Mouse (Mus musculus): ENCODE data around the gene Fli1. TPM values are rescaled to one million over a fixed set of nuclear protein-coding genes. Genes with fewer than 3 reads are reported as not detected.

The Fli1 gene
- polyA plus RNA-seq, 1 experiment: not detected

DNA sequence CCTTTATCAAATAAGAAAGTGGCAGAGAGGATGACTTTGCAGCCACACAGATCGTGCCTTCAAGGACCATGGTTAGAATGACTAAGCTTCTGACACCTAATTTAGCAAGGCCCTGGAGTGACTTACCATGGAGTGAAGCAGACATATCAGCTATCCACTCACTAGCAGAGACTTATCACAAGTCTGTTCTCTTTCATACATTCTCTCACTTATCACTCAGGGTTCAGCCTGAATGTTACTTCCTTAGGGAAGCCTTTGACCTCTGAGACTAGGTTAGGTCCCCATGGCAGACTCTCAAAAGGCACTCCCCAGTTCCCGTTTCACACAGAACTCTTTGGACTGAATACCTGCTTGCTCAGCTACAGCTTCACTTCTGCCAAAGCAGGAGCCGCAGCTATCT lies 21.3 kb downstream of the Fli1 start:
- 0 out of 2 replicates have a peak, but pooled peaks cover 4% of the 10 kb centered on the region for H3K4me1 ChIP-seq (ENCODE audit: control insufficient read depth, insufficient read depth, low read length)
- TF ChIP-seq POLR2A (IDR thresholded peaks at IDR 0.05; ENCODE audit: insufficient read depth, low read depth, low read length) (no peak), CTCF (IDR thresholded peaks at IDR 0.05; ENCODE audit: insufficient read depth, low read depth, low read length) (no peak)
- H3K4me3 ChIP-seq (ENCODE audit: insufficient read depth, low read depth, low read length): no peak overlapping the region
- 85% methylated on average over 3 of the region's 3 CpGs for WGBS
- no peak overlapping the region for H3K27ac ChIP-seq (ENCODE audit: insufficient read depth, low read depth, low read length)

DNA sequence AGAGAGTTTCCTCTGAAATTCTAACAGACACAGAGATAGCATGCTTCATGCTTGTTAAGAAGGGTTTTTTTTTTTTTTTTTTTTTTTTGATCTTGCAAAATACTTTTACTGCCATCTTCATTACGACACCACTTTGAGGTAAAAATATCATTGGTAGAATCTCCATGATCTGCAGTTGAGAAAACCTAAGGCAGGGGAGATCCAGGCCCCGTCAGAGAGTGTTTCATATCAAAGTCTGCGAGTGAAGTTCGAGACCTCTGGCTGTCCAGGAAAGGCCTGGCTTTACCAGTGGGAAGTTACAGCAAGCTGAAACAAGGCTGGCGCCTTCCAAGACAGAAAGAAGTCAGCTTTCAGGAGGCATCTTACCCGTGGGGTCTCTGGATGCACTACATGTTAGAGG lies 21.8 kb downstream of the Fli1 start:
- no peak for TF ChIP-seq POLR2A (IDR thresholded peaks at IDR 0.05; ENCODE audit: insufficient read depth, low read depth, low read length)
- 90% methylated on average over 6 of the region's 6 CpGs for WGBS
- Histone ChIP-seq H3K4me1 (ENCODE audit: control insufficient read depth, insufficient read depth, low read length) (0 out of 2 replicates have a peak, but pooled peaks cover 4% of the 10 kb centered on the region), H3K4me3 (ENCODE audit: insufficient read depth, low read depth, low read length) (no peak overlapping the region), H3K27ac (ENCODE audit: insufficient read depth, low read depth, low read length) (no peak overlapping the region)

GRCm38 (mm10) chr9:32519101-32520051 lies 23.3 kb downstream of the Fli1 start:
- 85% methylated on average over 22 of the region's 22 CpGs for WGBS
- Histone ChIP-seq H3K4me3 (ENCODE audit: insufficient read depth, low read depth, low read length) (no peak overlapping the region), H3K27ac (ENCODE audit: insufficient read depth, low read depth, low read length) (no peak overlapping the region), H3K4me1 (ENCODE audit: control insufficient read depth, insufficient read depth, low read length) (0 out of 2 replicates have a peak, but pooled peaks cover 4% of the 10 kb centered on the region)
- TF ChIP-seq POLR2A (IDR thresholded peaks at IDR 0.05; ENCODE audit: insufficient read depth, low read depth, low read length) (no peak), CTCF (IDR thresholded peaks at IDR 0.05; ENCODE audit: insufficient read depth, low read depth, low read length) (no peak)

DNA sequence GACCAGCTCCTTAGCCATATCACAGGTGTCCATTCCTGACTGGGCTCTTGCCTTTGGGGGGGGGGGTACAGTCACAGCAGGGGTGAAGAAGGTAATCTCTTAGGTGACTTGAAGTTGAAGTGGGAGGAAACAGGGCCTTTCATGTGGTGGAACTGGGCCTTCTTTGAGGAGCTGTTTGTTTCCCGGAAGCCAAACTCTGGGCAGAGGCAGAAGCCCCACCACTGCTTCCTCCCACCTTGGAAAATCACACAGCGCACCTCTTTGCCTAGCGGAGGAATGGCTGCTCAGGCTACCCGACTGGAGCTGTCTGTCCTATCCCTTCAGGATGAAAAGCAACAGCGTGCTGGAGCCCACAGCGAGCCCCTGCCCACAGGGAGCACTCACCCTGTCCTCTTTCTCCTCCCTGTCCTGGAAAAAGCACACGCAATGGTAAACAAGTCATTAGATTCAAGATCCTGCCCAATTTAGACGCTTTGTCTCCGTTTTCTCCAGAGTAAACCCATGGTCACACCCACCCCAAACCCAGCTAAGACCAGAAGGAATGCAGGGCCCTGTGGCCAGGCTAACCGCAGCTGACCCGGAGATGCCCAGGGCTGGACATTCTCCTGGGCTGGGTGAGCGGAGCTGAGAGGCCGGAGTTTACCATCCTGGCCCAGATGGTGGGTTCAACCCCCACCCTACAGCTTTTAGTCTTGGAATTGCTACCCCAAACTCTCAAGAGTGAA lies 24.1 kb downstream of the Fli1 start:
- TF ChIP-seq POLR2A (IDR thresholded peaks at IDR 0.05; ENCODE audit: insufficient read depth, low read depth, low read length): no peak
- TF ChIP-seq CTCF (IDR thresholded peaks at IDR 0.05; ENCODE audit: insufficient read depth, low read depth, low read length): no peak
- WGBS: 81% methylated on average over 13 of the region's 13 CpGs
- no peak overlapping the region for H3K4me3 ChIP-seq (ENCODE audit: insufficient read depth, low read depth, low read length)
- H3K27ac ChIP-seq (ENCODE audit: insufficient read depth, low read depth, low read length): no peak overlapping the region
- H3K4me1 ChIP-seq (ENCODE audit: control insufficient read depth, insufficient read depth, low read length): 0 out of 2 replicates have a peak, but pooled peaks cover 7% of the 10 kb centered on the region

- H3K4me3 ChIP-seq (ENCODE audit: insufficient read depth, low read depth, low read length): no peak overlapping the region
- H3K27ac ChIP-seq (ENCODE audit: insufficient read depth, low read depth, low read length): no peak overlapping the region
- WGBS: 59% methylated on average over 9 of the region's 9 CpGs
- H3K4me1 ChIP-seq (ENCODE audit: control insufficient read depth, insufficient read depth, low read length): 0 out of 2 replicates have a peak, but pooled peaks cover 7% of the 10 kb centered on the region
- TF ChIP-seq POLR2A (IDR thresholded peaks at IDR 0.05; ENCODE audit: insufficient read depth, low read depth, low read length): no peak
- no peak for TF ChIP-seq CTCF (IDR thresholded peaks at IDR 0.05; ENCODE audit: insufficient read depth, low read depth, low read length)
Observed at GRCm38 (mm10) chr9:32516691-32517090, 26.0 kb downstream of the Fli1 start.

DNA sequence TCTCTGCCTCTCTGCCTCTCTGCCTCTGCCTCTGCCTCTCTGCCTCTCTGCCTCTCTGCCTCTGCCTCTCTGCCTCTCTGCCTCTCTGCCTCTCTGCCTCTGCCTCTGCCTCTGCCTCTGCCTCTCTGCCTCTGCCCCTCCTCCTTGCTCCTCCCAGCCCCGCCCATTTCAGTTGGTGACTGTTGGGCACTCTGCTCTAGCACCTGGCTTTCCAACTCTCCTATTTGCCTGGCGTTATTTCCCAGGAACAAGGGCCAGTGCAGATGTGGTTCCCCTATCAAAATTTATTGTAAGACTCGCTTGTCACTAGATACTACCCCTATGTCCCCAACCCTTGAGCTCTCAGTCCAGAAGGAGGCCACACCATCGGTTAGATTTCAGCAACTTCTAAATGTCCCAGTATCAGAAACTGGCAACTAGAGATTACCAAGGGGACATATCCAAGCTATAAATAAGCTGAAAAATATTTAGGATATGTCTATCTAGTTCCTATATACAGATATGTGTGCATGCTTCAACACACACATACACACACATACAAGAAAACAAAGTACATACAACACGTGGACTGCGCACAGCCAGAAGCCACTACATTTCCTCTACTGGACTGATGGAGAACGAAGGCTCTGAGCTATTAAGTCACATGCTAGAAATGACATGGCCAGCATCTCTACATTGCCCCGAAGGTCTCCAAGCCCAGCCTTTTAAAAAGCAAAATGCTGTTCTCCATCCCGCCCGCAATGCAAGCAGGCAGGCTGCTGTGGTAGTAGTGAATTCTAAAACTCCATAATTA lies 26.6 kb downstream of the Fli1 start:
- TF ChIP-seq POLR2A (IDR thresholded peaks at IDR 0.05; ENCODE audit: insufficient read depth, low read depth, low read length) (no peak), CTCF (IDR thresholded peaks at IDR 0.05; ENCODE audit: insufficient read depth, low read depth, low read length) (no peak)
- Histone ChIP-seq H3K4me1 (ENCODE audit: control insufficient read depth, insufficient read depth, low read length) (0 out of 2 replicates have a peak, but pooled peaks cover 7% of the 10 kb centered on the region), H3K27ac (ENCODE audit: insufficient read depth, low read depth, low read length) (no peak overlapping the region), H3K4me3 (ENCODE audit: insufficient read depth, low read depth, low read length) (no peak overlapping the region)
- WGBS: 73% methylated on average over 10 of the region's 10 CpGs

- H3K4me1 ChIP-seq (ENCODE audit: control insufficient read depth, insufficient read depth, low read length): 0 out of 2 replicates have a peak, but pooled peaks cover 5% of the 10 kb centered on the region
- H3K27ac ChIP-seq (ENCODE audit: insufficient read depth, low read depth, low read length): no peak overlapping the region
- 86% methylated on average over 6 of the region's 6 CpGs for WGBS
- TF ChIP-seq CTCF (IDR thresholded peaks at IDR 0.05; ENCODE audit: insufficient read depth, low read depth, low read length): no peak
- TF ChIP-seq POLR2A (IDR thresholded peaks at IDR 0.05; ENCODE audit: insufficient read depth, low read depth, low read length): no peak
- H3K4me3 ChIP-seq (ENCODE audit: insufficient read depth, low read depth, low read length): no peak overlapping the region
Observed at GRCm38 (mm10) chr9:32514406-32515058, 28.1 kb downstream of the Fli1 start.

GRCm38 (mm10) chr9:32513471-32513870 lies 29.2 kb downstream of the Fli1 start:
- H3K27ac ChIP-seq (ENCODE audit: insufficient read depth, low read depth, low read length): no peak overlapping the region
- TF ChIP-seq CTCF (IDR thresholded peaks at IDR 0.05; ENCODE audit: insufficient read depth, low read depth, low read length) (no peak), POLR2A (IDR thresholded peaks at IDR 0.05; ENCODE audit: insufficient read depth, low read depth, low read length) (no peak)
- H3K4me3 ChIP-seq (ENCODE audit: insufficient read depth, low read depth, low read length): no peak overlapping the region
- WGBS: 77% methylated on average over 2 of the region's 2 CpGs
- 0 out of 2 replicates have a peak, but pooled peaks cover 3% of the 10 kb centered on the region for H3K4me1 ChIP-seq (ENCODE audit: control insufficient read depth, insufficient read depth, low read length)

Measured in olfactory bulb, adult 2 months (tissue).